Mouse (Mus musculus) forebrain, postnatal 0 days (tissue): ENCODE measurements at regions not wholly inside any gene's neighbourhood (a gene's known extent, or its start where the extent isn't known, plus 50 kb on each side); places are given as distances from the start of the nearest gene placed in this dataset.
A peak's percentile ranks its signal among the peaks of the same experiment; 100 is the strongest.

Experiments used
- ATAC-seq: fragments of 200-750 bp; cut with Nextera tagmentation; 2 replicates; pipeline ENCODE4 v1.8.0; 2017; ENCODE audit warnings: mild to moderate bottlenecking, moderate library complexity
- DNase-seq: peaks from one replicate; pipeline ENCODE4 v3.0.0-alpha.2; 2015
- H3K27ac ChIP-seq: fragments of 300-500 bp; sonication (generic); 2 replicates; pipeline ENCODE4 v1.5.1; 2014; ENCODE audit warnings: low read depth, mild to moderate bottlenecking, antibody characterized with exemption, low read length, moderate library complexity, mixed read lengths
- H3K27me3 ChIP-seq: fragments of 300-500 bp; sonication (generic); 2 replicates; pipeline ENCODE4 v1.6.1; 2014; ENCODE audit warnings: mild to moderate bottlenecking, low read length, mixed read lengths; ENCODE audit not compliant: insufficient read depth
- H3K36me3 ChIP-seq: fragments of 300-500 bp; sonication (generic); 2 replicates; pipeline ENCODE4 v1.6.1; 2014; ENCODE audit warnings: mild to moderate bottlenecking, moderate library complexity; ENCODE audit not compliant: insufficient read depth
- H3K4me1 ChIP-seq: fragments of 300-500 bp; sonication (generic); 2 replicates; pipeline ENCODE4 v1.6.1; 2014; ENCODE audit warnings: antibody characterized with exemption; ENCODE audit not compliant: insufficient read depth
- H3K4me2 ChIP-seq: fragments of 300-500 bp; sonication (generic); 2 replicates; pipeline ENCODE4 v1.6.1; 2014; ENCODE audit warnings: low read depth, mild to moderate bottlenecking, moderate library complexity
- H3K4me3 ChIP-seq: fragments of 300-500 bp; sonication (generic); 2 replicates; pipeline ENCODE4 v1.5.1; 2014; ENCODE audit warnings: low read depth, low read length, mixed read lengths
- H3K9ac ChIP-seq: fragments of 300-500 bp; sonication (generic); 2 replicates; pipeline ENCODE4 v1.6.1; 2014; ENCODE audit warnings: mild to moderate bottlenecking
- H3K9me3 ChIP-seq: fragments of 300-500 bp; sonication (generic); 2 replicates; pipeline ENCODE4 v1.6.1; 2016; ENCODE audit warnings: low read length
- CTCF ChIP-seq: sonication (generic); IDR thresholded peaks from 2 replicates; pipeline ENCODE4 v1.5.1; 2016; ENCODE audit warnings: antibody characterized with exemption, control low read depth, low read depth
- WGBS: fragments of 180-500 bp; shearing (Covaris S2); extraction: QIAGEN DNeasy Blood & Tissue Kit; methylation state at CpG from one replicate; pipeline ENCODE4 v1.1.7; 2014; 5-methylcytosine and 5-hydroxymethylcytosine counted together

- H3K4me1 ChIP-seq, result no peaks in the 10 kb centered on the region
- peak; percentile 75 for ATAC-seq
- TF ChIP-seq CTCF, result no peak
- peak; percentile 59 for DNase-seq
- no peak overlapping the region for H3K27ac ChIP-seq
- no peaks in the 10 kb centered on the region for H3K9me3 ChIP-seq
- H3K9ac ChIP-seq, result no peak overlapping the region
- no peak overlapping the region for H3K4me2 ChIP-seq
- H3K27me3 ChIP-seq, result no peaks in the 10 kb centered on the region
- WGBS, result 28% methylated on average over 3 of the region's 3 CpGs
- H3K36me3 ChIP-seq, result no peaks in the 10 kb centered on the region
- H3K4me3 ChIP-seq, result no peak overlapping the region
Measured at GRCm38 (mm10) chr10:9231751-9232150, 345.9 kb upstream of the Sash1 start.

GRCm38 (mm10) chr10:9229116-9229515, 343.2 kb upstream of the Sash1 start:
- no peak for TF ChIP-seq CTCF
- no peak overlapping the region for H3K27ac ChIP-seq
- no peak overlapping the region for H3K4me2 ChIP-seq
- no peaks in the 10 kb centered on the region for H3K9me3 ChIP-seq
- no peaks in the 10 kb centered on the region for H3K36me3 ChIP-seq
- peak; percentile 58 for DNase-seq
- no peaks in the 10 kb centered on the region for H3K27me3 ChIP-seq
- ATAC-seq, result peak; percentile 74
- H3K4me3 ChIP-seq, result no peak overlapping the region
- 52% methylated on average over 11 of the region's 11 CpGs for WGBS
- no peaks in the 10 kb centered on the region for H3K4me1 ChIP-seq
- no peak overlapping the region for H3K9ac ChIP-seq

GRCm38 (mm10) chr10:9227361-9227760, 341.5 kb upstream of the Sash1 start:
- WGBS, result 18% methylated on average over 1 of the region's 1 CpGs
- no peak for ATAC-seq
- no peak for TF ChIP-seq CTCF
- H3K9me3 ChIP-seq, result no peaks in the 10 kb centered on the region
- DNase-seq, result no peak
- no peak overlapping the region for H3K4me3 ChIP-seq
- no peaks in the 10 kb centered on the region for H3K27me3 ChIP-seq
- no peaks in the 10 kb centered on the region for H3K36me3 ChIP-seq
- no peak overlapping the region for H3K27ac ChIP-seq
- H3K4me1 ChIP-seq, result no peaks in the 10 kb centered on the region
- no peak overlapping the region for H3K4me2 ChIP-seq
- H3K9ac ChIP-seq, result no peak overlapping the region

GRCm38 (mm10) chr10:9210646-9211045, 324.8 kb upstream of the Sash1 start:
- 9% methylated on average over 2 of the region's 2 CpGs for WGBS
- no peak overlapping the region for H3K4me3 ChIP-seq
- peak; percentile 82 for ATAC-seq
- no peak overlapping the region for H3K27ac ChIP-seq
- no peak for TF ChIP-seq CTCF
- H3K27me3 ChIP-seq, result no peaks in the 10 kb centered on the region
- H3K9me3 ChIP-seq, result no peaks in the 10 kb centered on the region
- no peak overlapping the region for H3K9ac ChIP-seq
- H3K4me1 ChIP-seq, result no peaks in the 10 kb centered on the region; the same call in 1 of the 2 replicates
- H3K4me2 ChIP-seq, result no peak overlapping the region
- peak; percentile 43 for DNase-seq
- no peaks in the 10 kb centered on the region for H3K36me3 ChIP-seq

GRCm38 (mm10) chr10:9204096-9204495, 318.2 kb upstream of the Sash1 start:
- H3K4me3 ChIP-seq, result no peak overlapping the region
- H3K9ac ChIP-seq, result no peak overlapping the region
- H3K4me2 ChIP-seq, result no peak overlapping the region
- no peaks in the 10 kb centered on the region for H3K36me3 ChIP-seq
- H3K4me1 ChIP-seq, result no peaks in the 10 kb centered on the region
- 70% methylated on average over 8 of the region's 8 CpGs for WGBS
- ATAC-seq, result peak; percentile 72
- no peak for TF ChIP-seq CTCF
- no peaks in the 10 kb centered on the region for H3K9me3 ChIP-seq
- peak; percentile 34 for DNase-seq
- H3K27ac ChIP-seq, result no peak overlapping the region
- no peaks in the 10 kb centered on the region for H3K27me3 ChIP-seq

- Histone ChIP-seq H3K4me3 (no peak overlapping the region), H3K27me3 (no peaks in the 10 kb centered on the region), H3K9ac (no peak overlapping the region), H3K9me3 (no peaks in the 10 kb centered on the region), H3K27ac (no peak overlapping the region), H3K36me3 (no peaks in the 10 kb centered on the region), H3K4me1 (no peaks in the 10 kb centered on the region), H3K4me2 (no peak overlapping the region)
- WGBS, result 74% methylated on average over 6 of the region's 6 CpGs
- TF ChIP-seq CTCF, result no peak
- DNase-seq (no peak), ATAC-seq (no peak)
Measured at GRCm38 (mm10) chr10:9203323-9203722, 317.5 kb upstream of the Sash1 start.

GRCm38 (mm10) chr10:9202922-9203321, 317.1 kb upstream of the Sash1 start:
- H3K27ac ChIP-seq, result no peak overlapping the region
- ATAC-seq (no peak), DNase-seq (no peak)
- WGBS, result 55% methylated on average over 1 of the region's 1 CpGs
- TF ChIP-seq CTCF, result no peak
- H3K9ac ChIP-seq, result no peak overlapping the region
- no peaks in the 10 kb centered on the region for H3K36me3 ChIP-seq
- no peak overlapping the region for H3K4me3 ChIP-seq
- H3K27me3 ChIP-seq, result no peaks in the 10 kb centered on the region
- H3K9me3 ChIP-seq, result no peaks in the 10 kb centered on the region
- no peaks in the 10 kb centered on the region for H3K4me1 ChIP-seq
- H3K4me2 ChIP-seq, result no peak overlapping the region

- H3K9me3 ChIP-seq, result no peaks in the 10 kb centered on the region
- DNase-seq, result no peak
- 65% methylated on average over 3 of the region's 3 CpGs for WGBS
- no peaks in the 10 kb centered on the region for H3K27me3 ChIP-seq
- no peak for ATAC-seq
- H3K4me3 ChIP-seq, result no peak overlapping the region
- H3K36me3 ChIP-seq, result no peaks in the 10 kb centered on the region
- H3K4me1 ChIP-seq, result no peaks in the 10 kb centered on the region
- H3K9ac ChIP-seq, result no peak overlapping the region
- no peak overlapping the region for H3K4me2 ChIP-seq
- peak; percentile 52 for TF ChIP-seq CTCF
- H3K27ac ChIP-seq, result no peak overlapping the region
Measured at GRCm38 (mm10) chr10:9174997-9175396, 289.1 kb upstream of the Sash1 start.
